Mouse (Mus musculus) bone marrow macrophage, adult 2 months (primary cell): ENCODE data around the gene Prdm10. TPM values are rescaled to one million over a fixed set of nuclear protein-coding genes. Genes with fewer than 3 reads are reported as not detected.

Source experiments
- H3K27ac ChIP-seq: 2 replicates; pipeline ENCODE4 v1.5.1; 2012; ENCODE audit warnings: low read depth, low read length; ENCODE audit not compliant: insufficient read depth
- H3K4me1 ChIP-seq: 2 replicates; pipeline ENCODE4 v1.6.1; 2012; ENCODE audit warnings: low read length; ENCODE audit not compliant: control insufficient read depth, insufficient read depth
- H3K4me3 ChIP-seq: 2 replicates; pipeline ENCODE4 v1.5.1; 2012; ENCODE audit warnings: mild to moderate bottlenecking, low read length, moderate library complexity; ENCODE audit not compliant: insufficient read depth
- CTCF ChIP-seq: IDR thresholded peaks from 2 replicates; pipeline ENCODE4 v1.5.1; 2012; ENCODE audit warnings: low read depth, mild to moderate bottlenecking, low read length, moderate library complexity
- POLR2A ChIP-seq: IDR thresholded peaks from 2 replicates; pipeline ENCODE4 v1.6.1; 2012; ENCODE audit warnings: mild to moderate bottlenecking, low read depth, low read length, borderline replicate concordance
- polyA plus RNA-seq: library from polyadenylated mRNA; stranded (reverse); fragments of >200 nt; gene quantifications from 2 replicates; pipeline ENCODE4 v1.2.4, GENCODE M21; 2012; ENCODE audit not compliant: missing spikeins, insufficient read depth, insufficient read length

Prdm10 gene
- polyA plus RNA-seq, 1 experiment, result 8.3 TPM

DNA sequence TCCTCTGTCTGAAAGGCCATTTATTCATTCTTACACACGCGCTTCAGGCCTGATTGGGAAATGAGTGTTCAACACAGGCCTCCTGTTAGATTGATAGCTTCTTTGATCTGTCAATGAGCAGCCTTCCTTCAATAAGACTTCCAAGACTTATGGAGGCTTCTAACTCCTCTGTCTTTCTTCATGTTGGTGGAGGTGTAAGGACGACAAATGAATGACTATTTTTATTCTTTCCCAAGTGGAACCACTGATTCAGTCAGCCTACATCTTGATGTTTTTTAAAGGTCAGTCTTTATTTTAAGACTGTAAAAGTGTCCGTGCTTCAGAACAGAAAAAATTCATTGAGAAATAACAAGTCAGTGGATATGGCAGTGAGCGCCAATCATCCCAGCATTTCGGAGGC, 35.3 kb upstream of the Prdm10 start:
- Histone ChIP-seq H3K27ac (no peak overlapping the region), H3K4me1 (peaks cover 20% of the 10 kb centered on the region), H3K4me3 (no peak overlapping the region)
- TF ChIP-seq CTCF (no peak), POLR2A (no peak)

DNA sequence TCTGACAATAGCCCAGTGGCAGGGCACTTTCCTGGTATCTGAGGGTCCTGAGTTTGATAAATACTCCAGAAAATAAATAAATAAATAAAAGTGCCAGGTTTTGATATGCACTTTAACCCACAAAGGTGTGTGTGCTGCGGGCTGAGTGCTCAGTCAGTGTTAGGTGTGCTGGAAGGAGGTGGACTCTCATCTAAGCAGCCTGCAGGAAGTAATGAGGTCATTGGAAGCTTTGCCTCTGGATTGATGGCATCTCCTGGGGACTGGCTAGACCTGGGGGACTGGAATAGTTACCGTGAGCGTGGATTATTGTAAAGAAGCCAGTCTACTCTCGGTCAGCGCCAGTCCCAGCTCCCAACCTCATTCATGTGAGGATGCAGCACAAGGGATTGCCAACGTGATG, 33.9 kb upstream of the Prdm10 start:
- TF ChIP-seq CTCF, result no peak
- TF ChIP-seq POLR2A, result no peak
- no peak overlapping the region for H3K4me3 ChIP-seq
- no peak overlapping the region for H3K27ac ChIP-seq
- peaks cover 20% of the 10 kb centered on the region for H3K4me1 ChIP-seq

DNA sequence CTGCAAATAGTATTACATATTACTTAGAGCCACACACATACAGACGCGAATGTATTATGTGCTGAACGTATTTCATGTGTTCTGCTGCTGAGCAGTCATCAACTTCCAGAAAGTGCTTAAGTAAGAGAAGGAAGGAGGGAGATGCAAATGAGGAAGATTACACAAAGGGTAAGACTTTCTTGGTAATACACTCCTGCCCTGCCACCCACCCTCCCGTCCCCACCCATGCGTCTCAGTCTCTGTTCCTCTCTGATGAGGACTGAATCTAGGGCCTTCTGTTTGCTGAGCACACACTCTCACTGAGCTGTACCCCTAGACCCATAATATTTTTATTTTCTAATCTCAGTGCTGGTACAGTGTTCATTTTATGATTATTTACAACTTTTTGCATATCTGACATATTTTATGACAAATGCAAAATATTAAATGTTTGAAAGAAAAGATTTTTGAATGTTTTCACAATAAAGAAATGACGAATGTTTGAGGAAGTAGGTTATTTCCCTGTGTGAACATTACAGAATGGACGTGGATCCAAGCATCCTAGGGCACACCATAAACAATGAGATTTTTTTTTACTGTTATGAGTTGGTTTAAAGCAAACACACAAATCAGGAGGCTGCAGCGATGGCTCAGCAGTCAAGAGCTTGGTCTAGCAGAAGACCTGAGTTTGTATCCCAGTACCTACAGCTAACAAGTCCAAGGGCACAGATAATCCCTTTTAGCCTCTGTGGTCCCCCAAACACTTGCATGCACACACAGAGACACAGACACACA, 32.7 kb upstream of the Prdm10 start:
- H3K4me1 ChIP-seq, result peaks cover 26% of the 10 kb centered on the region
- peak overlapping the region; percentile 48 for H3K27ac ChIP-seq
- TF ChIP-seq POLR2A (no peak), CTCF (no peak)
- H3K4me3 ChIP-seq, result no peak overlapping the region

GRCm38 (mm10) chr9:31252182-31252799, 28.0 kb upstream of the Prdm10 start:
- Histone ChIP-seq H3K4me1 (peaks cover 18% of the 10 kb centered on the region), H3K4me3 (no peak overlapping the region), H3K27ac (no peak overlapping the region)
- no peak for TF ChIP-seq CTCF
- TF ChIP-seq POLR2A, result no peak

GRCm38 (mm10) chr9:31253311-31253734, 27.0 kb upstream of the Prdm10 start:
- no peak overlapping the region for H3K4me3 ChIP-seq
- H3K27ac ChIP-seq, result no peak overlapping the region
- TF ChIP-seq POLR2A, result no peak
- TF ChIP-seq CTCF, result no peak
- peaks cover 15% of the 10 kb centered on the region for H3K4me1 ChIP-seq

DNA sequence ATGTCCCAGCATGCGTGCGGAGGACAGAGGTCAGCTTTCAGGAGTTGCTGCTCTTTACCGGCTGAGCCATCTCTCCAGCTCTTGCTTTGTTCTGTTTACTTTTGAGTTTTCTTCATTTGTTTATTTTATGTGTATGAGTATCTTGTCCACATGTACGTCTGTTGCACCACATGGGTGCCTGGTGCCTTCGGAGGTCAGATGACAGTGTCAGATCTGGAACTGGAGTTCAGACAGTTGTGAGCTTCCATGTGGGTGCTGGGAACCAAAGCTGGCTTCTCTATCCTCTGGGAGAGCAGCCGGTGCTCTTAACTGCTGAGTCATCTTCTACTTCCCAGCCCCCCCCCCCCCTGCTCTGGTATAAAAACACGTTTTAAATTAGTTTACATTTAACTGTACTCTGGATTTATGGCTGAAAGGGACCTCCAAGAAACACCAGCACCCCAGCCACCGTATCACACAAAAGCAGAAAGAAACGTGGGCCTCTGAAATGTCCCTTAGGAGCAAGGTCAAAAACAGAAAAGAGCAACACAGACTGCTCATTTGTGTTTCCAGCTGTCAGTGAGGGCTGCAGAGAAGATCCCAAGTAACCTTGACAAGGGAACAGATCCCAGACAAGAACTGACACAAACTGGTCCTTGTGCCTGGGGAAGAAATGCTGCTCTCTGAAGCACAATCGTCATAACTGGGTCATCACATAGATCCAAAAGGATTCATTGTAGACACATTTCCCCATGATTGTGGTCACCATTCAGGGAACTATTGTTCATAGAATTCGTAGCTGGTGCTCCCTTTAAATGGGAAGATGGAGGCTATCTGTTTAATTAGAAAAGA, 26.3 kb upstream of the Prdm10 start:
- no peak overlapping the region for H3K4me3 ChIP-seq
- TF ChIP-seq POLR2A (no peak), CTCF (no peak)
- H3K4me1 ChIP-seq, result peaks cover 15% of the 10 kb centered on the region
- no peak overlapping the region for H3K27ac ChIP-seq

DNA sequence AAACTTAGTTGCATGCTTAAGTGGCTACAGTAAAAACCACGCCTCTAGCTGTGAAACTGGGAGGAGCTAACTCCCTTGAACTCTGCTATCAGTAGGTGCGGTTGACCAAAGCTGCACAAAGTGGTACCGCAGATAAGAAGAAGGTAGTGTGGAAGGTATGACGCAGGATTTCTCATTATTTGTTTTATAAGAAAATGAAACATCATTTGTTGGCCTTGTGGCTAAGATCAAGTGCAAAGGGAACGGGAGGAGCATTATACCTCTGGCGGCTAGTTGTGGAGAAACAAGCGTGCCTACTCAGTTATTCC, 25.7 kb upstream of the Prdm10 start:
- Histone ChIP-seq H3K4me3 (no peak overlapping the region), H3K4me1 (peaks cover 15% of the 10 kb centered on the region), H3K27ac (no peak overlapping the region)
- no peak for TF ChIP-seq CTCF

DNA sequence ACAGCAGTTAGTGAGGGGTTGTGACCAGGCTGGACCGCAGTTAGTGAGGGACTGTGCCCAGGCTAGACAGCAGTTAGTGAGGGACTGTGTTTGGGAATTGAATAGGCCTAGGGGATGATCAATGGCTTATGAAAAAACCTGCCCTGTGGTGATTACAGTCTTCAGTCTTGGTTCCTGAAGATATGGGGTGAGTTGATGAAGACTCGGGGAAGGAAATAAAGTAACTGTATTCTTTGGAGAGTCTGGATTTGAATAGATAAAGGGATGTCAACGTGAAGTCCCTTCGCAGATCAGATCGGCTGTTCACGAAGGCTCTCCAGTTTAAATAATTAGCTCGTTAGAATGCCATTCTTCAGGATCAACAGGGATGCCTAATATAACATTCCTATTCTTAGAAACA, 24.4 kb upstream of the Prdm10 start:
- Histone ChIP-seq H3K27ac (no peak overlapping the region), H3K4me3 (no peak overlapping the region), H3K4me1 (peaks cover 15% of the 10 kb centered on the region)
- TF ChIP-seq CTCF, result no peak
- TF ChIP-seq POLR2A, result no peak

DNA sequence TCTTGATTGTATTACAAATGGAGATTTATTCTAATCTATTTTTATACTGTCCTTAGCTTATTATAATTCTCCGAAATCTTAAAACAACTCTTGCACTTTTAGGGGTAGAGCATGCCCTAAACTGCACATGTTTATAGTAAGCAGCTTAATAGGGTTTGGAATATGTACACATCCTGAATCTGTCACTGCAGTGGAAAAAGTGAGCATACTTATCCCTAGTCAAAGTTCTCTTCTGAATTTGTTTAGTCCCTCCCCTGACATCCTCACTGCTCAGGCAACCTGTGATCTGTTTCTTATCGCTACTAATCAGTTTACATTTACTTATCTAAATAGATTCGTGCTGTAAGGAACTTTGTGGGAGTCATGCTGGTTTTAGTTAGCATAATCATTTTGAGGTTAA, 22.1 kb upstream of the Prdm10 start:
- Histone ChIP-seq H3K4me1 (peaks cover 20% of the 10 kb centered on the region), H3K27ac (no peak overlapping the region), H3K4me3 (no peak overlapping the region)
- no peak for TF ChIP-seq POLR2A
- TF ChIP-seq CTCF, result no peak

- Histone ChIP-seq H3K4me3 (no peak overlapping the region), H3K4me1 (peaks cover 12% of the 10 kb centered on the region), H3K27ac (no peak overlapping the region)
- TF ChIP-seq POLR2A (no peak), CTCF (no peak)
Observed at GRCm38 (mm10) chr9:31260219-31260618, 20.1 kb upstream of the Prdm10 start.
